Mouse (Mus musculus): ENCODE measurements around the gene 6430628N08Rik.

- TF ChIP-seq CTCF (IDR thresholded peaks at IDR 0.05; ENCODE audit: low read depth, low read length) (no peak), POLR2A (IDR thresholded peaks at IDR 0.05; ENCODE audit: borderline replicate concordance, low read depth, low read length) (no peak)
Measured at GRCm38 (mm10) chr4:115940681-115941080, 50.2 kb downstream of the 6430628N08Rik start.

Data from bone marrow macrophage, adult 2 months (primary cell).